In genomic region chr17:47949441-47949840, GRCm38 (mm10) we compare ENCODE assay signal across 8 mouse cellular contexts.
"Had no signal": no experiment of that assay in that cellular context is flagged by ENCODE, and none has a peak within 500 bp of the region (broad histone marks: within the 10 kb centered on the region; RNA-seq: fewer than 3 reads in every experiment).

No protein-coding gene starts in this region.

- DNase-seq: liver, postnatal 0 days; lung, adult 2 months; lung, postnatal 14 days; lung, postnatal 36 days; right cerebral cortex, postnatal 14 days; thymus, adult 2 months; thymus, postnatal 25 days; thymus, postnatal 4 days had no signal
